Mouse (Mus musculus) retina, postnatal 1 day (tissue): ENCODE results near the gene Acoxl.

Experiments
- DNase-seq: peaks from one replicate; pipeline ENCODE4 v3.0.0-alpha.2; 2012

Gene Acoxl

GRCm38 (mm10) chr2:127961154-127961553 is 122.5 kb downstream of the Acoxl start:
- DNase-seq = peak; percentile 79

- DNase-seq = peak; percentile 82
Observed at GRCm38 (mm10) chr2:127961802-127962433, 123.2 kb downstream of the Acoxl start.

GRCm38 (mm10) chr2:127968944-127969343 is 130.3 kb downstream of the Acoxl start:
- DNase-seq = no peak

- DNase-seq = peak; percentile 32
Observed at GRCm38 (mm10) chr2:127976276-127976675, 137.6 kb downstream of the Acoxl start.

GRCm38 (mm10) chr2:127978601-127979230 is 140.0 kb downstream of the Acoxl start:
- no peak for DNase-seq

- no peak for DNase-seq
Observed at GRCm38 (mm10) chr2:127982610-127983009, 143.9 kb downstream of the Acoxl start.

GRCm38 (mm10) chr2:127983301-127983700 is 144.6 kb downstream of the Acoxl start:
- DNase-seq = no peak

GRCm38 (mm10) chr2:127983981-127984380 is 145.3 kb downstream of the Acoxl start:
- no peak for DNase-seq

GRCm38 (mm10) chr2:127987706-127988105 is 149.0 kb downstream of the Acoxl start:
- DNase-seq = no peak

- DNase-seq = peak; percentile 24
Observed at GRCm38 (mm10) chr2:127990856-127991479, 152.3 kb downstream of the Acoxl start.

- no peak for DNase-seq
Observed at GRCm38 (mm10) chr2:127991656-127992055, 153.0 kb downstream of the Acoxl start.

- DNase-seq = no peak
Observed at GRCm38 (mm10) chr2:128008662-128009423, 170.2 kb downstream of the Acoxl start.

- DNase-seq = no peak
Observed at GRCm38 (mm10) chr2:128014613-128015012, 175.9 kb downstream of the Acoxl start.

GRCm38 (mm10) chr2:128015602-128016001 is 176.9 kb downstream of the Acoxl start:
- DNase-seq = no peak

GRCm38 (mm10) chr2:128020039-128020907 is 181.6 kb downstream of the Acoxl start:
- peak; percentile 94 for DNase-seq

- no peak for DNase-seq
Observed at GRCm38 (mm10) chr2:128020908-128021193, 182.2 kb downstream of the Acoxl start.

- DNase-seq = no peak
Observed at GRCm38 (mm10) chr2:128023855-128024254, 185.2 kb downstream of the Acoxl start.

GRCm38 (mm10) chr2:128027696-128028095 is 189.0 kb downstream of the Acoxl start:
- DNase-seq = no peak

- DNase-seq = no peak
Observed at GRCm38 (mm10) chr2:128029968-128030367, 191.3 kb downstream of the Acoxl start.

GRCm38 (mm10) chr2:128032111-128032510 is 193.4 kb downstream of the Acoxl start:
- peak; percentile 26 for DNase-seq

- no peak for DNase-seq
Observed at GRCm38 (mm10) chr2:128033503-128033902, 194.8 kb downstream of the Acoxl start.

- DNase-seq = no peak
Observed at GRCm38 (mm10) chr2:128034066-128034665, 195.5 kb downstream of the Acoxl start.
